Mouse (Mus musculus): Measurements from ENCODE around the gene Vtcn1.

DNA sequence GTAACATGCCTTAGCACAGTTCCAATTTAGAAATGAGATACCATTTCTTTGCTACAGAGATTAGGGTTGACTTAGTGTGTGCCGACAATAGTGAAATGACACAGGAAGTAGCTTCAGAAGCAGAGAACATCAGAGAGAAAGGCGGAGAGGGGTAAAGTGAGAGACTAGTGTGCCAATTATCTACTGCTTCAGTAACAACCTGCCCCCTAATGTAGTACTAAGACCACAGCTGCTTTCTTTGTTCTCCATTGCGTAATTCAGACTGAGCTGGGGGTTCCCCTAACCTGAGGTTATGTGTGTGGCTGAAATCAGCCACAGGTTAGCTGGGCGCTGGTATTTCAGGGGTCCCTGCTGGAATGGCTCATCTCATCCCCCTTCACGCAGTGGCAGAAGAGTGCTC is 5.7 kb upstream of the Vtcn1 start:
- TF ChIP-seq CTCF (IDR thresholded peaks at IDR 0.05; ENCODE audit: control insufficient read depth, insufficient read depth, low read length) (no peak), POLR2A (IDR thresholded peaks at IDR 0.05; ENCODE audit: borderline replicate concordance, control insufficient read depth, low read depth, low read length) (no peak)

All from bone marrow, adult 2 months (tissue).